Mouse (Mus musculus) erythroblast, adult 5-6 weeks (primary cell): ENCODE data around the gene Gm13278. TPM values are rescaled to one million over a fixed set of nuclear protein-coding genes. Genes with fewer than 3 reads are reported as not detected.
"Not testable (repeated sequence)": the region's sequence is repeated elsewhere in the genome, so short reads cannot be mapped to it uniquely, and the experiment has no call there.

Experiments
- ATAC-seq: replicated peaks from 2 replicates; pipeline ENCODE4 v1.8.0; 2016; ENCODE audit warnings: moderate number of reproducible peaks, mild to moderate bottlenecking, moderate TSS enrichment, inconsistent platforms; ENCODE audit not compliant: poor library complexity, low FRiP score, severe bottlenecking
- total RNA-seq, 2 experiments: library from RNA; stranded (forward) in 1 of 2; stranded (reverse) in 1 of 2; fragments of 150-400 nt in 1 of 2; fragments of 200-764, 138-1000 nt in 1 of 2; gene quantifications; 2 replicates each; pipeline versions ENCODE4 v1.2.3 to v1.2.4; 2015 to 2017; ENCODE audit warnings: low replicate concordance in 2 of 2

Gm13278 gene
- total RNA-seq, 2 experiments from 2014 or later: not detected

GRCm38 (mm10) chr4:88785409-88785808 is 5.9 kb upstream of the Gm13278 start, which contains the start of gene Gm13276:
Gm13276 (plus strand) TSS chr4:88785709.
- ATAC-seq: not testable (repeated sequence)

GRCm38 (mm10) chr4:88788402-88788801 is 2.9 kb upstream of the Gm13278 start, which contains the start of gene Gm13277:
Gm13277 (plus strand) TSS chr4:88788632.
- not testable (repeated sequence) for ATAC-seq

GRCm38 (mm10) chr4:88793936-88794675 is 2.8 kb downstream of the Gm13278 start, which contains the start of gene Gm13275:
Gm13275 (plus strand) TSS chr4:88794487.
- not testable (repeated sequence) for ATAC-seq

GRCm38 (mm10) chr4:88797097-88797496 is 5.7 kb downstream of the Gm13278 start, which contains the start of gene Gm13279:
Gm13279 (plus strand) TSS chr4:88797397.
- not testable (repeated sequence) for ATAC-seq

- not testable (repeated sequence) for ATAC-seq
Observed at GRCm38 (mm10) chr4:88799365-88799764, 8.0 kb downstream of the Gm13278 start, which contains the start of gene Gm13285. Gm13285 (plus strand) TSS chr4:88799665.

GRCm38 (mm10) chr4:88802954-88803353 is 11.6 kb downstream of the Gm13278 start, which contains the start of gene Gm13287:
Gm13287 (plus strand) TSS chr4:88803254.
- ATAC-seq: not testable (repeated sequence)

- ATAC-seq: not testable (repeated sequence)
Observed at GRCm38 (mm10) chr4:88805231-88805630, 13.9 kb downstream of the Gm13278 start, which contains the start of gene Gm13288. Gm13288 (plus strand) TSS chr4:88805531.

- not testable (repeated sequence) for ATAC-seq
Observed at GRCm38 (mm10) chr4:88805761-88806160, 14.4 kb downstream of the Gm13278 start.

GRCm38 (mm10) chr4:88815928-88816327 is 24.6 kb downstream of the Gm13278 start, which contains the start of gene Ifna7:
Ifna7 (plus strand) TSS chr4:88816228.
- ATAC-seq: no peak

GRCm38 (mm10) chr4:88819659-88820058 is 28.3 kb downstream of the Gm13278 start, which contains the start of gene Ifna11:
Ifna11 (plus strand) TSS chr4:88819959.
- no peak for ATAC-seq

GRCm38 (mm10) chr4:88822995-88823394 is 31.6 kb downstream of the Gm13278 start:
- no peak for ATAC-seq

GRCm38 (mm10) chr4:88827116-88827515 is 35.8 kb downstream of the Gm13278 start, which contains the start of gene Ifna6:
Ifna6 (plus strand) TSS chr4:88827416.
- ATAC-seq: not testable (repeated sequence)

GRCm38 (mm10) chr4:88830523-88830922 is 39.2 kb downstream of the Gm13278 start:
- no peak for ATAC-seq

- not testable (repeated sequence) for ATAC-seq
Observed at GRCm38 (mm10) chr4:88835225-88835624, 43.9 kb downstream of the Gm13278 start, which contains the start of gene Ifna5. Ifna5 (plus strand) TSS chr4:88835525.

GRCm38 (mm10) chr4:88838828-88839227 is 47.5 kb downstream of the Gm13278 start:
- no peak for ATAC-seq

GRCm38 (mm10) chr4:88840058-88840457 is 48.7 kb downstream of the Gm13278 start:
- no peak for ATAC-seq

- ATAC-seq: no peak
Observed at GRCm38 (mm10) chr4:88841438-88841911, 50.1 kb downstream of the Gm13278 start, which contains the start of gene Ifna4. Ifna4 (plus strand) TSS chr4:88841861.
